Mouse (Mus musculus): Measurements from ENCODE around the gene Lmtk2. TPM values are rescaled to one million over a fixed set of nuclear protein-coding genes. Genes with fewer than 3 reads are reported as not detected.

Lmtk2 gene
- polyA plus RNA-seq, 1 experiment, result 68.2 TPM

DNA sequence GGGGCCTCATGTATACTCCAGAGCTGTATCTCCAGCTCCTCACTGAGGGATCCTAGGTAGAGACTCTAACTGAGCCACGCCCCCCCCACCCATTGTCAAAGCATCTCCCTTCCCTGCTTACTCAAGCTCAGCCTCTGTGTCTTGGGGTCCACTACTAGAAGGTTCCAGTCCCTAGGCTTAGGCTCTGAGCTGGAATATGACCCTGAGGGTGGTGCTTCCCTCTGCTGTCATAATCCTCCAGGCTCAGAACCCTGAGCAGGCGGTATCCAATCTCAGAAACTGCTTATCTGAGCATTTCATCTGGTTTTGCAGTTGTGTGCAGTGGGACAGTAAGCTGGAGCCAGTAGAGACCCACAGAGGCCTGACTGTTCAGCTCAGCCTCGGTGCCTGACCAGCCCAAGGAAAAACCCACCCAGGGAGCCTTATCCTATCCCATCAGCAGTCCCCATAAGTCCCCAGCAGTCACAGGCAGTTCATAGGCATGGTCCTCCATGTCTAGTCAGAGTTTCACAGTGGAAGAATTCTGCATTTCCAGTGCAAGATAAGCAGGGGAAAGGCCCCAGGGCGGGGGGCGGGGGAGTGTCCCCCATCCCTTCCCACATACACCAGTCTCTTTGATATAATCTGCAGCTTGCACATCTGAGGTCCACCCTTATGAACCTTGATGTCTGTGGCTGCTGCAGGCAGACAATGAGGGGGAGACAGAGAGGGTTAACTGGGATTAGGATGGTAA is 62.0 kb downstream of the Lmtk2 start:
- TF ChIP-seq CTCF (IDR thresholded peaks at IDR 0.05; ENCODE audit: extremely low read depth, insufficient read depth, low read length) (no peak), POLR2A (IDR thresholded peaks at IDR 0.05; ENCODE audit: extremely low read depth, insufficient read depth, low read length) (no peak)
- peaks cover 23% of the 10 kb centered on the region for H3K4me1 ChIP-seq (ENCODE audit: control insufficient read depth, insufficient read depth, low read length)
- no peak overlapping the region for H3K4me3 ChIP-seq (ENCODE audit: insufficient read depth, low read length)
- no peak overlapping the region for H3K27ac ChIP-seq (ENCODE audit: insufficient read depth, low read length)

DNA sequence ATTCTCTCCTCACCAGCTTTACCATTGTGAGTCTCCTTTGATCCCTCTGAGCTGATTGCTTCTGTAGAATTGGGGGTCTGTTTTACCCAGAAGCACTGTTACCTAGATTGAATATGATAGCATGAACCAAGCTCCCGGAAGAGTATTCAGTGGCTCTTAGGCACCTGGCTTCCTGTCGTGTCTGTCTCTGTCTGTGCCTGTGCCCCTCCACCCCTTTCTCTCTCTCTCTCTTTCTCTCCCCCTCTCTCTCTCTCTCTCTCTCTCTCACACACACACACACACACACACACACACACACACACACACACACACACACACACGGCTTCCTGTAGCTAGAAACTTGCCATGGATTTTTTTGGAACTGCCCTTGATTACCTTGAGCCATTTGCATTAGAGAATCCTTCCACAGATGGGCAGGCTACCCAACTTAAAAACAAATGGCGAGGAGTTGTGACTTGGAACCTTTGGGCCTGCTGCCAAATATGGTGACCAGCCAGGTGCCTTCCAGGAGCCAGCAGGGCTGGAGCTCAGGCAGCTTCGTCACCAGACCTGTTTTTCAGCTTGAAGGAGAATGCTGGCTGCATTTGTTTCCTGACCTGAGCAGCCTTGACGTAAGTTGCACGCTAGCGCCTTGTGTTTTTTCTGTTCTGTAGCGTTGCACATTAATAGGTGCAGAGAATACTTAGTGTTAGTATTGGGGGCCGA is 62.7 kb downstream of the Lmtk2 start:
- TF ChIP-seq CTCF (IDR thresholded peaks at IDR 0.05; ENCODE audit: extremely low read depth, insufficient read depth, low read length), result no peak
- no peak for TF ChIP-seq POLR2A (IDR thresholded peaks at IDR 0.05; ENCODE audit: extremely low read depth, insufficient read depth, low read length)
- peaks cover 19% of the 10 kb centered on the region for H3K4me1 ChIP-seq (ENCODE audit: control insufficient read depth, insufficient read depth, low read length)
- no peak overlapping the region for H3K27ac ChIP-seq (ENCODE audit: insufficient read depth, low read length)
- H3K4me3 ChIP-seq (ENCODE audit: insufficient read depth, low read length), result no peak overlapping the region

GRCm38 (mm10) chr5:144165756-144166155 is 65.5 kb downstream of the Lmtk2 start:
- no peak for TF ChIP-seq POLR2A (IDR thresholded peaks at IDR 0.05; ENCODE audit: extremely low read depth, insufficient read depth, low read length)
- no peak for TF ChIP-seq CTCF (IDR thresholded peaks at IDR 0.05; ENCODE audit: extremely low read depth, insufficient read depth, low read length)
- H3K4me3 ChIP-seq (ENCODE audit: insufficient read depth, low read length), result no peak overlapping the region
- H3K4me1 ChIP-seq (ENCODE audit: control insufficient read depth, insufficient read depth, low read length), result peaks cover 11% of the 10 kb centered on the region
- no peak overlapping the region for H3K27ac ChIP-seq (ENCODE audit: insufficient read depth, low read length)

DNA sequence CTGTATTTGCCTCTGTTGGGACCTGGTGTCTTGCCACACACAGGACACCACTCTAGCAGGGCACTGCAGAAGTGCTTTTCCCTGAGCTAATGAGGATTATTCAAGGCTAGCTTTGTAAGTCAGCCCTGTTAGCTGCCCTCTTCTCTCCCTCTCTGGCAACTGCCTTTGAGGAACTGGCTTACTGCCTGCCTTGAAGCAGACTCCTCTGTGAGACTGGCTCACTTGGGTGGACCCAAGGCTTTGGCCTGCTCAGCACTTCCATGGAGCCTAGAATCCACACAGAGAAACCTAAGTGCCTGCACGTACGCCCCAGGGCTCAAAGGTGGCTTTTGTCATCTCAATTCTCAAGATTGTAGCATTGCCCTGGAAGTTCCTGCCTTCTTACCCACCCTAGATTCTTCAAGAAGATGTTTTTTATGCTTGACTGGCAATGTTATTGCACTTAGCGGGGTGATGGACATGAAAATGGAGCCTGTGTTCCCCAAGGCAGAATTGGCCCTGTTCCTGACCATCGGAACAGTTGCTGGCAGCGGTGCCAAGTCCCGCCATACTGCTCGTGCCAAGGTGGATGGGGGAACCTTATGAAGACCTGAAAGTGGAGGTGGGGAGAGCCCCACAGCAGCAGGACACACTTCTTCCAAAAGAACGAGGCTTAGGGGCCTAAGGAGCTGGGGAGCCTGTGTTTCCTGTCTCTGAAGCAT is 69.2 kb downstream of the Lmtk2 start:
- Histone ChIP-seq H3K4me1 (ENCODE audit: control insufficient read depth, insufficient read depth, low read length) (peaks cover 7% of the 10 kb centered on the region), H3K27ac (ENCODE audit: insufficient read depth, low read length) (peak overlapping the region; percentile 3; the same call in 1 of the 2 replicates), H3K4me3 (ENCODE audit: insufficient read depth, low read length) (no peak overlapping the region)
- TF ChIP-seq POLR2A (IDR thresholded peaks at IDR 0.05; ENCODE audit: extremely low read depth, insufficient read depth, low read length), result no peak
- no peak for TF ChIP-seq CTCF (IDR thresholded peaks at IDR 0.05; ENCODE audit: extremely low read depth, insufficient read depth, low read length)

GRCm38 (mm10) chr5:144173648-144174047 is 73.4 kb downstream of the Lmtk2 start:
- Histone ChIP-seq H3K4me1 (ENCODE audit: control insufficient read depth, insufficient read depth, low read length) (no peaks in the 10 kb centered on the region; the same call in 1 of the 2 replicates), H3K4me3 (ENCODE audit: insufficient read depth, low read length) (no peak overlapping the region), H3K27ac (ENCODE audit: insufficient read depth, low read length) (no peak overlapping the region)
- no peak for TF ChIP-seq POLR2A (IDR thresholded peaks at IDR 0.05; ENCODE audit: extremely low read depth, insufficient read depth, low read length)
- TF ChIP-seq CTCF (IDR thresholded peaks at IDR 0.05; ENCODE audit: extremely low read depth, insufficient read depth, low read length), result no peak

GRCm38 (mm10) chr5:144178216-144178615 is 78.0 kb downstream of the Lmtk2 start:
- H3K4me3 ChIP-seq (ENCODE audit: insufficient read depth, low read length), result no peak overlapping the region
- TF ChIP-seq CTCF (IDR thresholded peaks at IDR 0.05; ENCODE audit: extremely low read depth, insufficient read depth, low read length) (no peak), POLR2A (IDR thresholded peaks at IDR 0.05; ENCODE audit: extremely low read depth, insufficient read depth, low read length) (no peak)

GRCm38 (mm10) chr5:144181249-144181648 is 81.0 kb downstream of the Lmtk2 start:
- no peak overlapping the region for H3K27ac ChIP-seq (ENCODE audit: insufficient read depth, low read length)
- no peak overlapping the region for H3K4me3 ChIP-seq (ENCODE audit: insufficient read depth, low read length)
- no peaks in the 10 kb centered on the region for H3K4me1 ChIP-seq (ENCODE audit: control insufficient read depth, insufficient read depth, low read length)
- TF ChIP-seq CTCF (IDR thresholded peaks at IDR 0.05; ENCODE audit: extremely low read depth, insufficient read depth, low read length), result no peak
- TF ChIP-seq POLR2A (IDR thresholded peaks at IDR 0.05; ENCODE audit: extremely low read depth, insufficient read depth, low read length), result no peak

More at GRCm38 (mm10) chr5:144178216-144178615, 78.0 kb downstream of the Lmtk2 start:
- no peaks in the 10 kb centered on the region for H3K4me1 ChIP-seq (ENCODE audit: control insufficient read depth, insufficient read depth, low read length)
- H3K27ac ChIP-seq (ENCODE audit: insufficient read depth, low read length), result no peak overlapping the region

GRCm38 (mm10) chr5:144182542-144183247 is 82.5 kb downstream of the Lmtk2 start:
- Histone ChIP-seq H3K4me1 (ENCODE audit: control insufficient read depth, insufficient read depth, low read length) (no peaks in the 10 kb centered on the region), H3K27ac (ENCODE audit: insufficient read depth, low read length) (no peak overlapping the region), H3K4me3 (ENCODE audit: insufficient read depth, low read length) (no peak overlapping the region)
- TF ChIP-seq CTCF (IDR thresholded peaks at IDR 0.05; ENCODE audit: extremely low read depth, insufficient read depth, low read length) (no peak), POLR2A (IDR thresholded peaks at IDR 0.05; ENCODE audit: extremely low read depth, insufficient read depth, low read length) (no peak)

DNA sequence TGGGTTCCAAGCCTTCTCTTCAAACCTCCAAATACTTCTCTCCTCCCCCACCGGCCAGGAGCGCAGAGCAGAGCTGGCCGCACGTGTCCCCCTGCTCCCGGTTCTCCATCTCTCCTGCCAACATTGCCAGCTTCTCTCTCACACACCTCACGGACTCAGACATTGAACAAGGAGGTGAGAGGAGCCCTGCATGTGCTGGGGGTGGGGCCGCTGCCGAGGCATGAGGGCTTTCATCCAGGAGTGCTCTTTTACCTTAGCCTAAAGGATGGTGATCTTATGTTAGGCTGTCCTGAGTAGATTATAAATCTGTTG is 83.0 kb downstream of the Lmtk2 start:
- TF ChIP-seq POLR2A (IDR thresholded peaks at IDR 0.05; ENCODE audit: extremely low read depth, insufficient read depth, low read length), result no peak
- TF ChIP-seq CTCF (IDR thresholded peaks at IDR 0.05; ENCODE audit: extremely low read depth, insufficient read depth, low read length), result no peak
- H3K27ac ChIP-seq (ENCODE audit: insufficient read depth, low read length), result no peak overlapping the region
- no peaks in the 10 kb centered on the region for H3K4me1 ChIP-seq (ENCODE audit: control insufficient read depth, insufficient read depth, low read length)
- H3K4me3 ChIP-seq (ENCODE audit: insufficient read depth, low read length), result no peak overlapping the region

All from cortical plate, adult 2 months (tissue).